Mouse (Mus musculus) urinary bladder, adult 18-20 months (tissue): ENCODE measurements around the gene Gprin1.
A peak's percentile ranks its signal among the peaks of the same experiment; 100 is the strongest.

Experiments
- DNase-seq, 2 experiments: peaks; one replicate each; pipeline ENCODE4 v3.0.0; 2022; ENCODE audit warnings: low spot score in 2 of 2, mixed read lengths in 2 of 2

The Gprin1 gene

GRCm38 (mm10) chr13:54760164-54760795, 10.6 kb upstream of the Gprin1 start:
- DNase-seq = no peak

- DNase-seq = no peak
These were observed 9.8 kb upstream of the Gprin1 start for GRCm38 (mm10) chr13:54759496-54759895.

GRCm38 (mm10) chr13:54758756-54759470, 9.2 kb upstream of the Gprin1 start:
- DNase-seq = no peak

GRCm38 (mm10) chr13:54758045-54758755, 8.5 kb upstream of the Gprin1 start:
- DNase-seq = peak; percentile 46 to 49

- no peak for DNase-seq
These were observed 7.6 kb upstream of the Gprin1 start for GRCm38 (mm10) chr13:54757093-54757830.

GRCm38 (mm10) chr13:54756156-54756712, 6.6 kb upstream of the Gprin1 start:
- no peak for DNase-seq

DNA sequence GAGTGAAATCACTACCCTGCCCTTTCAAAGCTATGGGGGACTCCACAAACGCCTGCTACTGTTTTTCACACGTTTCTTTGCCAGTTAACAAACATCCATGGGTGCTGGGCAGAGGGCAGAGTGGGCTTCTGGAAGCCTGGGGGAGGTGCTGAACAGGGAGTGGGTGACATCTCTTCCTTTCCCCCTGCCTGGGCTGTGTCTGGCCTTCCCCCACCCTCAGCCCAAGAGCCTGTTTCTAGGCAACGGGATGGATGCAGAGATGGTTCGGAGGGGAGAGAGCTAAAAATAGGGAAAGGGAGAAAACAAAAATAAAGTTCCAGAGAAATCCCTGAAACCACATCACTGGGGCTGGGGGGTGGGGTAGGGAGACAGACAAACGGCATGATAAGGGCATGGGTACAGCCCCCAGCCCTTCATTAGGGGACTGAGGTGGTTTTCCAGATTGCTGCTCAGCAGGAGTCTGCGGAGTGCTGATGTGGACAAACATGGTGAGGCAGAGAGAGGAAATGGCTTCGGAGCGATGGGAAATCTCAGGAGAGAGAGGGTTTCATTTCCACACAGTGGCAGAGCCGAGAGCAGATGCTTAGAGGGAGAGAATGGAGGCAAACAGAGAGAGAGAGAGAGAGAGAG, 5.6 kb upstream of the Gprin1 start:
- no peak for DNase-seq

- no peak for DNase-seq
These were observed 4.8 kb upstream of the Gprin1 start for GRCm38 (mm10) chr13:54754169-54755080.

DNA sequence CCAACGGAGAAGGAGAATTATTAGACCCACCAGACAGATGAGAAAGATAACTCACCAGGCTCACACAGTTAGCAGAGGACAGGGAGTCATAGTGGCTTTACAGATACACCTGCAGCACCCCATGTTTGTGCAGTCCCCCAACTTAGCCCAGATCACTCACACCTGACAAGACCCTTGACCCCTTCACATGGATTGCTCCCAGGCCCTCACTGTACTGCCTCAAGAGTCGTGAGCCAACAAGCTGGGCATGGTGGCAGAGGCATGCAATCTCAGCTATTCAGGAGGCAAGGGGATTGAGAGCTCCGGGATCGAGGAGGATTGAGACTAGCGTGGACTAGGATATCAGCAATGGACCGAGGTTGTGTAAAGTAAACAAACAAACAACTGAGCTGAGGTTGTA, 4.1 kb upstream of the Gprin1 start:
- DNase-seq = no peak

DNA sequence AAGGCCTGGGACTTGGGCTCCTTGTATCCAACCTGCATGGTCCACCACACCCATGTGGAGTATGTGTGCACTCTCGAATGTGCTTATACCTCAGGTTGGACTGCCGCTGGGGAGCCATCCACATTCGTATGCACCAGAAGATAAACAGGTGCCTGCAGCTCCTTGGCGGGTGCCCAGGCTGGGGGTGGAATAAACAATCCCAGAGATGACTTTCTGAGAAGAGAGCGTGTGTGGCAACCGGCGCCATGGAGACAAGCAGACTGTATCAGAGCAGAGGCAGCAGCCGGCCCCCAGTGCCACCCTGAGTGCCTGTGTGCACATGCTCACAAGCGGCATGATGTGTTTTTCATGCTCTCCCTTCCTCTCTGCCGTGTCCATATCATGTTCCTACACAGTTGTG, 3.0 kb upstream of the Gprin1 start:
- no peak for DNase-seq

- DNase-seq = no peak
These were observed 1.0 kb upstream of the Gprin1 start for GRCm38 (mm10) chr13:54750699-54751098.

DNA sequence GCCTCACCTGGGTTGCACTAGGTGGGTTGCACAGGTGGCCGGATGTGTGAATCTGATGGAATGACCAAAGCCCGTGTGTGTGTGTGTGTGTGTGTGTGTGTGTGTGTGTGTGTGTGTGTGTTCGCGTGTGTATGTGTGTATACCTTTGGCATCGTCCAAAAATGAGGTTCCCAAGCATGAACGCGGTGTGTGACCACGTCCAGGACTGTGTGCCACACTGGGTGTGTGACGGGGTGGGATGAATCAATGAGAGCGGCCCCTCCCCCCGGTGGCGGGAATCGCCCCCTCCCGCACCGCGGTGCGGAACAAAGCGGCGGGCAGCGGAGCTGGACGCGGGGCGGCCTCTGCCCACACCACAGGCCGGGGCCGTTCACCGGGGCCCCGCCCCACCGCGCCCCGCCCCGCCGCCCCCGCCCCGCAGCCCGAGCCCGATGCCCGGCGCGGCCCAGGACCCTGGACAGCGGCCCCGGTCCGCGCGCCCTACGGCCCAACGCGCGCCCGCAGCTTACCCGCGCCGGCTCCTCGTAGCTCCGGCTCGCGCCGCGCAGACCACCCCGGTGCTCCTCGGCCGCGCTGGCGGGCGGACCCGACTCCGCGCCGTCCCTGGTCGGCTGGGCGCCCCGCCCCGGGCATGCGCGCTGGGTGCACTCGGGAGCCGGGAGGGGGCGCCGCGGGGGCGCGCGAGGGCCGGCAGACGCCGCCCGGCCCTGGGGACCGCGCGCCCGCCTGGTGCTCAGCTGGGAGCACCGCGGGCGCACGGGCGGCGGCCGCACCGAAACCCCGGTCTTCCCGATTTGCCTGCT, 412 bp downstream of the Gprin1 start:
- DNase-seq = no peak

DNA sequence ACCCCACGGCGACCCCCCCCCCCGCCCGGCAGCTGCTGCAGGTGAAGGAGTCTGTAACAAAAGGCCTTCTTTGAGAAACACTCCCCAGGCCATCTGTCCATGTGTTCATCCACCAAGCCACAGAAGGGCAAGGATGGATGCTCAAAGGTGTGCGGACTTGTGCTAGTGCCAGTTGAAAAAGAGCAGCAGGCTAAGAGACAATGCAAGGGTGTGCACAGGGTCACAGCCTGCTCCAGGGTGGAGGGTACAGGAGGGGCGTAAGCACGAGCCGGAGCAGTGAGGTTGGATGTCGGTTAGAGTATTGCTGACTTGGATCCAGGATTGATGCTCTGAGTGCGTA, 983 bp downstream of the Gprin1 start:
- DNase-seq = no peak

GRCm38 (mm10) chr13:54748190-54748589, 1.5 kb downstream of the Gprin1 start:
- DNase-seq = no peak

- no peak for DNase-seq
These were observed 2.8 kb downstream of the Gprin1 start for GRCm38 (mm10) chr13:54746896-54747295.

DNA sequence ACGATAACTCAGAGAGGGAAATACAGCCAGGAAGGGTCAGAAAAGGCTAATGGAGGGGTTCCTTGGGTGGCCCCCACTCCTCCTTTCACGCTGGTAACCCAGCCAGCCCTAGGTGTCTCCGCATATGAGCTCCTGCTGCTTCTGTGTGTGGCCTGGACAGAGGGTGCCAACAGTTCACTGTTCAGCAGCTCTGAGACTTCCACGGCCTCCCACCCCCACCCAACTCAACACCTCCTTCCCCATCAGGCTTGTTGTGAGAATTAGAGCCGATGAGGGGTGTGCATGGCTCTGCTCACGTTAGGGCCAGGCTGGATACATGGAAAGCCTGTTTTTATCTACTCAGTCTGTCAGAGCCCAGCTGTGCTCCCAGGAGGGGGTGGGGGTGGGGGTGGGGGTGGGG, 3.6 kb downstream of the Gprin1 start:
- no peak for DNase-seq

GRCm38 (mm10) chr13:54738213-54738601, 11.5 kb downstream of the Gprin1 start:
- DNase-seq = no peak

- peak; percentile 11 to 27 for DNase-seq
These were observed 12.0 kb downstream of the Gprin1 start for GRCm38 (mm10) chr13:54737488-54738212.

DNA sequence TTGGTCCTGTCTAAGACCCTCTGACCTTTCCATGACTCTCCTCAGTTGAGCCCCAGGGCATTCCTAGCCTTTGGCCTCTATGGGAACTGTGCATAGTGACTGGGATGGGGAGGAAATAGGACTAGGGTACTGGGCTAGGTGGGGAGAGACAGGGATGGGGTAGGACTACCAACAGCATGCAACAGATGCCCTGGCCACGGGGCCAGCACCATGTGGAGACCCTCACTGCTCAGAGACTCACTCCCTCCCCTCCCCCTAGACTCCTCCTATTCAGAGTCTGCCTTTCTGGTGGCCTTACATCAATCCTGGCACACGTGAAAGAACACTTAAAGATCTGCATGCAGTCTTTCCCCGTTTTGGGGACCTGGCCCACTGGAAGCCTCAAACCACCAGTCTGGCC, 12.7 kb downstream of the Gprin1 start:
- no peak for DNase-seq
